Mouse (Mus musculus) myocyte (in vitro differentiated cells): ENCODE results near the gene Glyat.

ENCODE experiments used
- MYOG ChIP-seq, 3 experiments: IDR thresholded peaks; one replicate each; pipeline ENCODE4 v1.6.1; 2011; ENCODE audit warnings: control low read depth in 2 of 3, low read depth in 2 of 3, mild to moderate bottlenecking in 2 of 3; ENCODE audit not compliant: insufficient read length in 2 of 3, control insufficient read depth in 1 of 3, insufficient read depth in 1 of 3
- POLR2A ChIP-seq: IDR thresholded peaks from one replicate; pipeline ENCODE4 v1.6.1; 2011; ENCODE audit warnings: low read depth, mild to moderate bottlenecking, control low read depth, moderate library complexity; ENCODE audit not compliant: insufficient read length
- POLR2AphosphoS2 ChIP-seq: IDR thresholded peaks from one replicate; pipeline ENCODE4 v1.6.1; 2011; ENCODE audit warnings: low read depth, control low read depth; ENCODE audit not compliant: insufficient read length
- USF1 ChIP-seq: IDR thresholded peaks from one replicate; pipeline ENCODE4 v1.6.1; 2011; ENCODE audit warnings: low read depth, mild to moderate bottlenecking, control low read depth, moderate library complexity

DNA sequence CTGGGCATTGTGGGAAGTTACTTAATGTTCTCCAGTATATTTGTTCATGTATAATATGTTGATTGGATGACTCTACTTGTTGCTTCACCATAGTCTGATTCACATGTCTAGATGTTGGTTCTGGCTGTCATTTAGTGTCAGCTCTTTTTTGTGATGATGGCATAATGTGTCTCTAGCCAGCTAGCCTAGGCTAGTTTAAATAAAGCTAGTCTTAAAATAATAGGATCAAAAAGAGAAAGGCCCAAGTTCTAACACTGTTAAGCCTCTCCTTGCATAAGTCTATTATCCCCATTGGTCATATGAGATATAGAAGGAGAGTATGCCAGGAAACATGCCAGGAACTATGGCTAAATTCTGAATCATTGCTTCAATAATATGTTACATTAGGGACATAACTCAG, 16.4 kb downstream of the Glyat start:
- TF ChIP-seq MYOG (IDR thresholded peaks at IDR 0.05; ENCODE audit: control insufficient read depth in 1 of 3, insufficient read depth in 1 of 3, insufficient read length in 2 of 3, low read depth in 2 of 3), result no peak
- no peak for TF ChIP-seq USF1
- TF ChIP-seq POLR2A, result no peak
- no peak for TF ChIP-seq POLR2AphosphoS2
